Mouse (Mus musculus): ENCODE results near the gene Slc2a9. TPM values are rescaled to one million over a fixed set of nuclear protein-coding genes. Genes with fewer than 3 reads are reported as not detected.
"Not testable (repeated sequence)": the region's sequence is repeated elsewhere in the genome, so short reads cannot be mapped to it uniquely, and the experiment has no call there.

Slc2a9 gene
- polyA plus RNA-seq, 1 experiment from 2014 or later: 1.8 TPM

DNA sequence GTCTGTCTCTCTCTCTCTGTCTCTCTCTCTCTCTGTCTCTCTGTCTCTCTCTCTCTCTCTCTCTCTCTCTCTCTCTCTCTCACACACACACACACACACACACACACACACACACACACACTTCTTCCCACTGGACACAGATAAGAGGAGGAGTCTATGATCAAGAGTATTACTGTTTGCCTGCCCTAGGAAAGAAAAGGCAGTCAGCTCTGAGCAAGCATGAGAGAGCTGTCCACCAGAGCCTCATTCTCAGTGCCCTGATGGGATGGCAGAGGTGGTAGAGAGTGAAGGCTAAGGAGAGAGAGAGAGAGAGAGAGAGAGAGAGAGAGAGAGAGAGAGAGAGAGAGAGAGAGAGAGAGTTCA, 23.4 kb downstream of the Slc2a9 start:
- peak overlapping the region; percentile 38 for H3K9ac ChIP-seq
- ATAC-seq: peak; percentile 54

DNA sequence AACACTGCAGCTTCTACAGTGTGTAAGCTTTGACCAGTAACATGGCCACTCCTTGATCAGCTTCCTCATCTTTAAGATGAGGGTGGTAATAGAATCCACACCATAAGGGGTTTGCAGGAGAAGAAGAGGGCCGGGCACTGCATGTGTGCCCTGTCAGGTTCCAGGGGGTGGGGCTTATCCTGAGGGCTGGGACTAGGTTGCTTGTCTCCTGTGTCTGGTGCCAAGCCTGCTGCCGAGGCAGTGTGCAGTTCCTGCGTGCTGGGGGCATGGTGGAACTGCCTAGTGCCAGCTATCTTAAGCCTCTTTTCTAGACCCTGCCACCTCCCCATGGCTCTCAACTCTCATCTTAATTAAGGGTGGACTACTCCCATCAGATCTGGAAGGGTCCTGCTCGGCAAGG, 23.9 kb downstream of the Slc2a9 start:
- Histone ChIP-seq H3K27ac (0 out of 2 replicates have a peak overlapping the region, but pooled peaks have one; percentile 27), H3K9me3 (no peaks in the 10 kb centered on the region), H3K4me2 (replicated peaks) (peak overlapping the region; percentile 76), H3K9ac (no peak overlapping the region), H3K27me3 (replicated peaks) (no peaks in the 10 kb centered on the region), H3K4me3 (replicated peaks) (no peak overlapping the region), H3K36me3 (no peaks in the 10 kb centered on the region), H3K4me1 (replicated peaks) (peaks cover 8% of the 10 kb centered on the region)
- 45% methylated on average over 4 of the region's 4 CpGs for WGBS
- ATAC-seq: peak; percentile 37

More for the DNA sequence above, 23.4 kb downstream of the Slc2a9 start:
- H3K4me1 ChIP-seq (replicated peaks); H3K27me3 ChIP-seq (replicated peaks); H3K36me3 ChIP-seq; H3K9me3 ChIP-seq: not testable (repeated sequence)
- Histone ChIP-seq H3K4me2 (replicated peaks) (peak overlapping the region; percentile 76), H3K4me3 (replicated peaks) (peak overlapping the region; percentile 38), H3K27ac (peak overlapping the region; percentile 86)

DNA sequence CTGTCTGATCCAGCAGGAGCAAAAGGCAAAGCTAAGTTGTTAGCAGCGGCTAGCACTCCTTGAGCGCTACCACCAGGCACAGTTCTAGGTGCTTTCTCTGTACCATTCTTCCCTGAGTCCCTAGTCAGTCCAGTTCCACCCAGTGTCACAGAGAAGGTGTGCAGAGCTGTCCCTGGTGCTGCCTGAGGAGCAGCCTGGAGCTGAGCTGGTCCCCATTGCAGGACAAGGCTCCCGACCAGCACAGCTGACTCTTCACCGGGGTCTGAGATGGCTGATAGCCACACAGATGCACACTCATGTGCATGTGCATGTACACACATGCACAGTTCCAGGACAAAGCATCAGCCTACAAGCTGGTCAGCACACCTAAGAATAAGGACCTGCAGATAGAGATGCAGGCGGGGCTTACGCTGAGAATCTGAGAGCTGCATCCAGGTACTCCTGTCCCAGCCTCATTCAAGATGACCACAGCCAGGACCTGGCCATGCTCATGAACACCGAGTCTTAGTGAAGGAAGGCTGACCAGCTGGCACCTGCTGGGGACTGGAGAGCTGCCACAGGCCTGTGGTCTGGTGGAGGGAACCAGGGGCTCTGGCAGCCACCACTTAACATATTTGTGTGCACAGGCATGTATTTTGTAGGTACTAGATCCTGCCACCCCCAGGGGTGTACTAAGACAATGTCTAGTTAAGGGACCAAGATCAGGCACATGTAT, 25.1 kb downstream of the Slc2a9 start:
- Histone ChIP-seq H3K27me3 (replicated peaks) (no peaks in the 10 kb centered on the region), H3K4me2 (replicated peaks) (no peak overlapping the region), H3K4me3 (replicated peaks) (no peak overlapping the region), H3K9me3 (no peaks in the 10 kb centered on the region), H3K27ac (no peak overlapping the region), H3K4me1 (replicated peaks) (peaks cover 8% of the 10 kb centered on the region), H3K36me3 (no peaks in the 10 kb centered on the region), H3K9ac (no peak overlapping the region)
- WGBS: 85% methylated on average over 7 of the region's 7 CpGs
- ATAC-seq: no peak

DNA sequence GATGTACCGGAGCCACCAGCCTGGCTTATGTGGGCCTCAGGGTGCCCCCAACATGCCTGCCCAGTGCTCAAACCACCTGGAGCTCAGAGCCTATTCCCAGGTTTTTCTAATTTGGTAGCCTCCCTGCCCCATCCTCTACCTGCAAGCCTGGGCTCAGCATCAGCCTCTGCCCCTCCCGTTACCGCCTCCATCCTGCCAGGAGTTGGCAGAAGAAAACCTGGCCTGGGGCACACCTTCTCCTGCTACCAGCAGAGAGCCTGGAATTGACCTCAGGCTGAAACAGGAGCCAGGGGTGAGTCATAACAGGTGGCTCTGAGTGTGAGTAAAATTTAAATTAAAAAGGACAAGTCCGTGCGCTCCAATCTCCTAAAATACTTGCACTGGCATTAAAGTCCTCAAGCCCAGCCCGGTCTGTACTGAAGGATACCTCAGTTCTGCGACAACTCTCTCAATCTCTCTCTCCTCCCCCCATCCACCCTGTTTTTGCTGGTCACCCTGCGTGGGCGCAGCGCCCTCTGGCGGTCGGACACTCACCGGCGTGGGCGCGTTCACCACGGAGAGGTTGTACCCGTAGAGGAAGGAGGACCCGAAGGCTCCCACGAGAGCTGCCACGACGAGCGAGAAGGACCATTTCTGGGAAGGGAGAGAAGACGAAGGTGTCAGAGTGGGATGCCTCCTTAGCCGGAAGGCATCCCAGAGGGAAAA, 25.9 kb downstream of the Slc2a9 start:
- H3K27ac ChIP-seq: no peak overlapping the region
- no peak for ATAC-seq
- WGBS: 89% methylated on average over 25 of the region's 25 CpGs
- no peak overlapping the region for H3K4me3 ChIP-seq (replicated peaks)
- no peak overlapping the region for H3K4me2 ChIP-seq (replicated peaks)
- H3K9me3 ChIP-seq: no peaks in the 10 kb centered on the region
- H3K36me3 ChIP-seq: no peaks in the 10 kb centered on the region
- H3K4me1 ChIP-seq (replicated peaks): peaks cover 8% of the 10 kb centered on the region
- no peaks in the 10 kb centered on the region for H3K27me3 ChIP-seq (replicated peaks)
- H3K9ac ChIP-seq: no peak overlapping the region

DNA sequence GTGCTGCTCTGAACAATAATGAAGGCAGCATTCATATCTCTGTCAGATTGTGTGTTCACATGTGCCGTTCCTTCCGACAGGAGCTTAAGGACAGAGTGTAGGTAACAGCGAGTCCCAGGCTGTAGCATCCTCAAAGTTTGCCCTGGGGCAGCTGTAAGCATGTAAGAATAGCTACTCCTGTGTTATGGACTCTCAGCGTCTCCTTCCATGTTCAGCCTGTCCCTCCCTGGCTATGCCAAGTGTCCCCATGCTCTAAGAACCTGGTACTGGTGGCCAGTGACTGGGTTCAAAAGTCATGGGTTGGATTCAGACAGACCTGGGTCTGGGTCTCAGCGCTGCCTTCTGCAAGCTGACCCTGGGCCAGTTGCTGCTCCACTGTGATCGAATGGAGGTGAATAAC, 32.1 kb downstream of the Slc2a9 start:
- Histone ChIP-seq H3K4me2 (replicated peaks) (no peak overlapping the region), H3K27me3 (replicated peaks) (no peaks in the 10 kb centered on the region), H3K4me1 (replicated peaks) (no peaks in the 10 kb centered on the region), H3K9ac (no peak overlapping the region), H3K9me3 (no peaks in the 10 kb centered on the region), H3K36me3 (no peaks in the 10 kb centered on the region), H3K4me3 (replicated peaks) (no peak overlapping the region), H3K27ac (no peak overlapping the region)
- 87% methylated on average over 6 of the region's 6 CpGs for WGBS
- no peak for ATAC-seq

DNA sequence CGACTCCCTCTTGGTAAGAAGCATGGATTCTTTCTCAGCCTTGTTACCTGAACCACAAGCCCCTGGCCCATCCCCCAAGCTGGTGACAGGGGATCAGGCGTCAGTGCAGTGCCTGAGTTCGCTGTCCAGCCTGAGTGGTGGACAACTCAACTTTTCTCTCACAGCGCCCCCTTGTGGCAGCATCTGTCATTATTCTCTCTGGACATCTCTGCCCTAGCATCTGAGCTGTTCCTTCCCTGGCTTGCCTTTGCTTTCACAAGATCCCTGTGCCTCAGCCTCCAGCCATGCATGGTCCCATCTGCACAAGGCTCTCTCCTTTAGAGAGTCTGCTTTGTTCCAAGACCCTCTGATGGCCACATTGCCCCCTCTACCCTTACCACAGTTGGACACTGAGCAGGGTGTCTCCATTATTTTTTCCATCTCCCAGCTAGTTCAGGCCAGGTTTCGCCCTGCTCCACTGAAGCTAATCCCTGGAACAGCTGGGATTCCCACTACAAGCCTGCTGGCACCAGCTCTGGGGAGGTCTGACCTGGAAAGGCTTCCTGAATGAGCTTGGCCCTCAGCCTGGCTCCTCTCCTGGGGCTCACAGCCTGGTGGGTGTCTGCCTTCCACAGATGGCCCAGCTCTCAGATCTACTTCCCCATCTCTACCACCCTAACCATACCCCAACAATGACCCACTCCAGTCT, 32.9 kb downstream of the Slc2a9 start:
- peak; percentile 69 for ATAC-seq

DNA sequence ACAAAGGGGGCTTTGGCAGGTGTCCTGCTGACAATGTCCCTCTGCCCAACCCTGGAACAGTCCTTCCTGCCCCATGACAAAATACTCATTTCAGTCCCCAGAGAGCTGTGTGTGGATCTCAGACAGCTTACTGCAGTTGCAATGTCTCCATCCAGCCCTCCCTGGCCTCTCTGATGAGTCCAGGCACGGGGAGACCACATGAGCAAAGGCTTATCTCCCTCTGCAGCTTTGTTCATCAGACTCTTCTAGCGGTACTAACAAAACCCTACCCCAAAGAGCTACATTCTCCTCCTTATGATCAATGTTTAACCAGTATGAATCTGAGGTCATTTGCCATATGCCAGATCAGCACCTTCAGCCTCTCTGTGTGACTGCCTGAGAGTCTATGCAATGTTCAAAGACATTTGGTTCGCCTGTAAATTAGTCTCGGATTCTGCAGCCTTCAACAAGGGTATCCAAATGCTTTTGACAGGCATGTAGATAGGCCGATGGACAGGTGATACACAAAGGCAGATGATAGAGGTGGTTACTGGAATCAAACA, 36.3 kb downstream of the Slc2a9 start:
- Histone ChIP-seq H3K9ac (no peak overlapping the region), H3K4me2 (replicated peaks) (no peak overlapping the region), H3K4me3 (replicated peaks) (no peak overlapping the region), H3K4me1 (replicated peaks) (no peaks in the 10 kb centered on the region), H3K9me3 (no peaks in the 10 kb centered on the region), H3K27me3 (replicated peaks) (no peaks in the 10 kb centered on the region), H3K36me3 (no peaks in the 10 kb centered on the region), H3K27ac (no peak overlapping the region)
- WGBS: 78% methylated on average over 5 of the region's 5 CpGs
- ATAC-seq: no peak

More for the DNA sequence above, 32.9 kb downstream of the Slc2a9 start:
- Histone ChIP-seq H3K27me3 (replicated peaks) (no peaks in the 10 kb centered on the region), H3K9ac (no peak overlapping the region), H3K36me3 (no peaks in the 10 kb centered on the region), H3K27ac (no peak overlapping the region), H3K4me1 (replicated peaks) (no peaks in the 10 kb centered on the region), H3K4me3 (replicated peaks) (no peak overlapping the region), H3K4me2 (replicated peaks) (no peak overlapping the region), H3K9me3 (no peaks in the 10 kb centered on the region)
- 23% methylated on average over 5 of the region's 5 CpGs for WGBS

DNA sequence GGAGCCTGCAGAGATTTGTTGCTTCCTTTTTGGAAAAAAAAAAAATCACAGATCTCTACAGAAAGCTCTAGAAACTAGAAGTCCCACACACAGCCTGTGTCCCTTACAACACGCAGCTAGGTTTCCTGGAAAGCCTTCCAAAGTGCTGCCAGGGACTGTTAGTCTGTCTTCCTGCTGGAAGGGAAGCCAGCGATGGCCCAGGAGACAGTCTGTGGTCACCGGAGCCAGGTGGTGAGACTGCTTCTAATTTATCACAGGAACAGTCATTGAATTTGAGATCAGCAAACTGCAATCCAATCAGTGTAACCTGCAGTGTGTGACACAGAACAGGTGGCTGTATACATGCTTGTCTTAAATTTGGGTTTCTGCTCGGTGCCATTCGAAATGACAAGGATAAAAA, 41.7 kb downstream of the Slc2a9 start:
- H3K36me3 ChIP-seq: no peaks in the 10 kb centered on the region

DNA sequence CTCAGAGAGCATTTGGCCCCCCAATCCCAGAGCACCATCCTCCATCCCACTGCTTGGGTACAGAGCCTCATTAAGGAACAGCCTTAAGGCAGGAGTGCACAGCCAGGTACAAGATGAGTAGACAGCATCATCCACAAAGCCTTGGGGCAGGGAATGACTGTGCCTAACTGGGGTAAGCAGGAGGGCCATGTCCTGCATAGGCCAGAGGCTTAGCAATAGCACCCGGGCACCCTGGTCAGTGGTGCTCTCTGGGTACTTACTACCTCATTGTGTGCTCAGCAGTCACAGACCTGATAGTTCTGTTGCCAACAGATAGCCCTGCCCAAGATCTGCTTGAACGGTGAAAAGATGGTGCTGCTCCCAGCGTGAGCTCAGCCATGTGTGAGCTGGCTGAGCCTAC, 52.0 kb downstream of the Slc2a9 start:
- Histone ChIP-seq H3K27me3 (replicated peaks) (no peaks in the 10 kb centered on the region), H3K27ac (no peak overlapping the region), H3K9me3 (no peaks in the 10 kb centered on the region), H3K36me3 (no peaks in the 10 kb centered on the region), H3K4me3 (replicated peaks) (no peak overlapping the region), H3K4me2 (replicated peaks) (no peak overlapping the region), H3K9ac (no peak overlapping the region), H3K4me1 (replicated peaks) (no peaks in the 10 kb centered on the region)
- no peak for ATAC-seq
- 83% methylated on average over 3 of the region's 3 CpGs for WGBS

More for the DNA sequence above, 41.7 kb downstream of the Slc2a9 start:
- 76% methylated on average over 5 of the region's 5 CpGs for WGBS
- no peak for ATAC-seq
- H3K9ac ChIP-seq: no peak overlapping the region
- no peak overlapping the region for H3K4me3 ChIP-seq (replicated peaks)
- H3K4me2 ChIP-seq (replicated peaks): no peak overlapping the region
- H3K9me3 ChIP-seq: no peaks in the 10 kb centered on the region
- no peaks in the 10 kb centered on the region for H3K27me3 ChIP-seq (replicated peaks)
- no peaks in the 10 kb centered on the region for H3K4me1 ChIP-seq (replicated peaks)
- H3K27ac ChIP-seq: no peak overlapping the region

DNA sequence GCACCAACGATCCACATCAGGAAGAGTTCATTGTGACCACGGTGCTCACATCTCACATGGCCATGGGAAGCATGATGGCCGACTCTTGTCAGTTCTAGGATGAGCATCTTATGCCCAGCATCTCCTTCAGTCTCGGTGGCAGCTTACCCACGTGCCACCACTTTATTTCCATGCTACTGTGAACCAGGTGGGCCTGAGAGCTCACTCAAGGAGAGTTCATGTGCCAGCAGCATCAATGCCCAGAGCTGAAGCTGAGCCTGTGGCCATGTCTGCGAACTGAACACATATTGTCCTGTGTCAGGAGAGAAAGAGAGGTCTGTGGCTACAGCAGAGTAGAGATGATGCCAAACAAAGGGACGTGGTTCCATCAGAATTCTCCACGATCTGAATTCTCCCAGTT, 53.3 kb downstream of the Slc2a9 start:
- Histone ChIP-seq H3K4me2 (replicated peaks) (no peak overlapping the region), H3K36me3 (no peaks in the 10 kb centered on the region), H3K27me3 (replicated peaks) (no peaks in the 10 kb centered on the region), H3K9me3 (no peaks in the 10 kb centered on the region), H3K27ac (no peak overlapping the region), H3K4me3 (replicated peaks) (no peak overlapping the region), H3K9ac (no peak overlapping the region), H3K4me1 (replicated peaks) (no peaks in the 10 kb centered on the region)
- whole genome bisulfite sequencing: 87% methylated on average over 8 of the region's 8 CpGs
- no peak for ATAC-seq

DNA sequence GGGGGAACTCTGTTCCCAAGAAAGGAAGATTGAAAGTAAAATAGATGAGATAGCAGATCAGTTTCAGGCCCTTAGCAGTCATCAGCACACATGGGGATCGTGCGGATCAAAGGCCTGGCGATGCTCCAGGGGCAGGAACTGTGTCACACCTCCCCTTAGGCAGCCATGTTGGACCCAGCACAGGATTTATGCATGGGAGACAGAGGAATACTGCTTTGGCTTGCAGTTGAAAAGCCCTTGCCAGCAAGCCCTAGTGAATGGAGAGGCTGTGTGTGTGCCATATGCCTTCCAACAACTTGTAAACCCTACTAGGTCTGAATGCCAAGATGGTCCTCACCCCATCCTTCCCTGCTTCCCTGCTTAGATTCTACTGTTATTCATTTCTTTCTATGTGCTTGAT, 54.8 kb downstream of the Slc2a9 start:
- Histone ChIP-seq H3K36me3 (no peaks in the 10 kb centered on the region), H3K27me3 (replicated peaks) (no peaks in the 10 kb centered on the region), H3K4me1 (replicated peaks) (no peaks in the 10 kb centered on the region), H3K9me3 (no peaks in the 10 kb centered on the region), H3K9ac (no peak overlapping the region), H3K27ac (no peak overlapping the region), H3K4me2 (replicated peaks) (no peak overlapping the region), H3K4me3 (replicated peaks) (no peak overlapping the region)
- 93% methylated on average over 3 of the region's 3 CpGs for whole genome bisulfite sequencing
- no peak for ATAC-seq

DNA sequence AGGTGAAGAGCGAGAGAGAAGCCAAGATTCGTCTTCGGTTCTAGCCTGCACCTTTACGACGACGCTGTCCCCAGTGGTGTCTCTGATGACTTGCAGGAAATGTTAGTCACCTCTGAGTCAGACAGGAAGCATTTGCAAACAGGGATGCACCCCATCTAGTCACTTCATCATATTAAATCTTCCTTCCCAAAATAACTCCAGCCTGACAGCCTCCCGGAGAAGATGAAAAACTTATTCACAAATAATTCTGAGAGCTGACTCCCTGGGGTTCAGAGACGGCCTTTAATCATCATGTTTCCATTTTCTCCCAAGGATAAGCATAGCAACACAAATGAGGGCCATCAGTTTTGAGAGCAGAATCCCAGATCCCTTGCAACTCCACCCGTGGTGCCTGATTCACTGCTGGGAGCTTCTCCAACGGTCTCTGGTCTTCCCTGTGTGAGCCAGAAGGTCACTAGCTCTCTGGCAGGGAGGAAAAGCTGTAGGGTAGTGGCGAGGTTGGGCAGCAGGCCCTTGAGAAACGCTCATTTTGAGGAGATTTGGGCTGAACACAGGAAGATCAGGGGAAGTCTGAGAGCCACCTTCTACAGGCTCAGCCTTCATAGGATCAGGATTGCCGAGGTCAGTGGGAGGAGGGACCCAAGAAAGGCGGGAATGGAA, 56.5 kb downstream of the Slc2a9 start:
- no peaks in the 10 kb centered on the region for H3K27me3 ChIP-seq (replicated peaks)
- H3K4me2 ChIP-seq (replicated peaks): no peak overlapping the region
- no peaks in the 10 kb centered on the region for H3K4me1 ChIP-seq (replicated peaks)
- 53% methylated on average over 14 of the region's 14 CpGs for WGBS
- no peak overlapping the region for H3K9ac ChIP-seq
- no peak for ATAC-seq
- H3K36me3 ChIP-seq: no peaks in the 10 kb centered on the region
- H3K27ac ChIP-seq: no peak overlapping the region
- H3K4me3 ChIP-seq (replicated peaks): no peak overlapping the region
- no peaks in the 10 kb centered on the region for H3K9me3 ChIP-seq
